Mouse (Mus musculus): Measurements from ENCODE around the gene Olfr212. TPM values are rescaled to one million over a fixed set of nuclear protein-coding genes. Genes with fewer than 3 reads are reported as not detected.

The Olfr212 gene
- polyA plus RNA-seq (2014; fragmentation: Illumina TruSeq; extraction: RNeasy Lipid Tissue Mini Kit (QIAGEN cat#74804); ENCODE audit: low read depth, low replicate concordance): not detected

DNA sequence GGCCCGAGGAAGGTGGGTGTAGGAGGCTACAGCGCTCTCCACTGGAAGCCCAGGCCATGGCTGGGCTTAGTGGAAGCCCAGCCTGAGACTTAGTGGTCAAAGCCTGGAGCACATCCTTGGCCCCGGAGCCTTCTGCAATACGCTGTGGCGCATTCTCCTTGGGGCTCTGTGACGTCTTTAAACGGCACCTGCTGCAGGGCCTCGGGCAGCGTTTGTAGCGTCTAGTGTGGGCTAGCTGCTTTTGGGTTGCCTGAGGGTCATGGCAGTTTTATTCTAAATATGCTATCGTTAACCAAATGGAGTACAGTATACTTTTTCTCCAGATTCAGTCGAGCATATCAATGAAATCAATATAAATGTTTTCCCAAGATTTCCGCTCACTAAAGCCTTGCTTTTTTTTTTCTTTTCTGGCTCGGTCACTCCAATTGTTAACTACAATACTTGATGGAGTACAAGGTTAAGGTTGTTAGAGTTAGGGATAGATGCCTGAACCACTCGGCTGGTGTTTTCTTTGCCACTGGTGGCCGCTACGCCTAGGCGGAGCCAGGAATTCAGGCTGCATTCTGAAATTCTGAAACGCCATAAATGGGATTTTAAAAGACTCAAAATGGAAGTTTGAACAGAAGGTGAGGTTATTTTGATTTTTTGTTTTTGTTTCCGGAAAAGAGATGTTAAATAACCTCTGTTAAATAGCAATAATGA is at the start of gene Olfr212:
TSS of gene Olfr212 (plus strand) at position 215 of the 702 bp plus-strand sequence.

GRCm38 (mm10) chr6:116460544-116461283 is 45.6 kb upstream of the Olfr212 start, which contains the start of gene Alox5:
TSS of gene Alox5 (minus strand) at chr6:116461178.

GRCm38 (mm10) chr6:116488791-116489190 is 17.5 kb upstream of the Olfr212 start, which contains the start of gene Olfr211:
TSS of gene Olfr211 (plus strand) at chr6:116489091.

DNA sequence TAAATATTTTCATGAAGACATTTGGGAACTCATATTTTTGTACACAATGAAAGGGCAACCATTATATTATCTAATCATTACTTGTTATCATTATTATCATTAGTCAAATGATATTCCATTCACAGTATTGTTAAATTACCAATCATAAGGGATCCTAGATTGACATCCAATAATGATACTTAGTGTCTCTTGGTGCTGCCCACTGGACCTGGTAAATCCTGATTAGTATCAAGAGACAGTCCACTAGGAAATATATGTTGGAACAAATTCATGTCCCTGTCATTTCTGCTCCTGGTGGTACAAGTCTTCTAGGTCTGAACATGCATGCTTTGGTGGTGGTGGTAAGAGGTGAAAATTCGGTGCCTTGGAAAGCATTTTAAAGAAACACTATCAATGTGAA is 31.8 kb downstream of the Olfr212 start, which contains the start of gene Olfr213:
TSS of gene Olfr213 (plus strand) at position 301 of the 400 bp plus-strand sequence.

DNA sequence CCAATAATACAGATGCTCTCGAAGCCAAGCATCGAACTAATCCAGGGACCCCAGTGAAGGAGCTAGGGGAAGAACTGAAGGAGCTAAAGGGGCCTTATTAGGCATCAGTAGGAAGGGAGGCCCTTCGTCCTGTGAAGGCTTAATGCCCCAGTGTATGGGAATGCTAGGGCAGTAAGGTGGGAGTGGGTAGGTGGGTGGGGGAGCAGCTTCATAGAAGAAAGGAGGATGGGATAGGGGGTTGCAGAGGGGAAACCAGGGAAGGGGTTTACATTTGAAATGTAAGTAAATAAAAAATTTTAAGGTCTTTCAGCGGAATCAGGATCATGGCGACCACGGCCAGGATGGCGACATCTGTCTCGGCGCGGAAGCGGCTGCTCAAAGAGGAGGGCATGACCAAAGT is 44.5 kb downstream of the Olfr212 start, which contains the start of gene Gm5580:
TSS of gene Gm5580 (plus strand) at position 301 of the 400 bp plus-strand sequence.

GRCm38 (mm10) chr6:116553935-116554334 is 47.6 kb downstream of the Olfr212 start, which contains the start of gene Olfr214:
TSS of gene Olfr214 (plus strand) at chr6:116554235.

Other genes starting within 250 kb of the Olfr212 start
- gene Zfand4, start 242.3 kb upstream of the Olfr212 start, polyA plus RNA-seq (2014; fragmentation: Illumina TruSeq; extraction: RNeasy Lipid Tissue Mini Kit (QIAGEN cat#74804); ENCODE audit: low read depth, low replicate concordance): 8.2 TPM
- gene March8, start 168.5 kb upstream of the Olfr212 start, polyA plus RNA-seq (2014; fragmentation: Illumina TruSeq; extraction: RNeasy Lipid Tissue Mini Kit (QIAGEN cat#74804); ENCODE audit: low read depth, low replicate concordance): 95.9 TPM
- 14.9 TPM for gene Alox5, start 45.3 kb upstream of the Olfr212 start, polyA plus RNA-seq (2014; fragmentation: Illumina TruSeq; extraction: RNeasy Lipid Tissue Mini Kit (QIAGEN cat#74804); ENCODE audit: low read depth, low replicate concordance)
- not detected for gene Olfr211, start 17.4 kb upstream of the Olfr212 start, polyA plus RNA-seq (2014; fragmentation: Illumina TruSeq; extraction: RNeasy Lipid Tissue Mini Kit (QIAGEN cat#74804); ENCODE audit: low read depth, low replicate concordance)
- gene Olfr213, start 31.9 kb downstream of the Olfr212 start, polyA plus RNA-seq (2014; fragmentation: Illumina TruSeq; extraction: RNeasy Lipid Tissue Mini Kit (QIAGEN cat#74804); ENCODE audit: low read depth, low replicate concordance): not detected
- gene Gm5580, start 44.6 kb downstream of the Olfr212 start, polyA plus RNA-seq (2014; fragmentation: Illumina TruSeq; extraction: RNeasy Lipid Tissue Mini Kit (QIAGEN cat#74804); ENCODE audit: low read depth, low replicate concordance): not detected
- not detected for gene Olfr214, start 47.7 kb downstream of the Olfr212 start, polyA plus RNA-seq (2014; fragmentation: Illumina TruSeq; extraction: RNeasy Lipid Tissue Mini Kit (QIAGEN cat#74804); ENCODE audit: low read depth, low replicate concordance)
- not detected for gene Olfr215, start 77.7 kb downstream of the Olfr212 start, polyA plus RNA-seq (2014; fragmentation: Illumina TruSeq; extraction: RNeasy Lipid Tissue Mini Kit (QIAGEN cat#74804); ENCODE audit: low read depth, low replicate concordance)
- gene Zfp422, start 122.5 kb downstream of the Olfr212 start, polyA plus RNA-seq (2014; fragmentation: Illumina TruSeq; extraction: RNeasy Lipid Tissue Mini Kit (QIAGEN cat#74804); ENCODE audit: low read depth, low replicate concordance): 16.1 TPM
- 41.0 TPM for gene Depp1, start 144.1 kb downstream of the Olfr212 start, polyA plus RNA-seq (2014; fragmentation: Illumina TruSeq; extraction: RNeasy Lipid Tissue Mini Kit (QIAGEN cat#74804); ENCODE audit: low read depth, low replicate concordance)
- 13.8 TPM for gene Rassf4, start 167.4 kb downstream of the Olfr212 start, polyA plus RNA-seq (2014; fragmentation: Illumina TruSeq; extraction: RNeasy Lipid Tissue Mini Kit (QIAGEN cat#74804); ENCODE audit: low read depth, low replicate concordance)
- not detected for gene Tmem72, start 210.4 kb downstream of the Olfr212 start, polyA plus RNA-seq (2014; fragmentation: Illumina TruSeq; extraction: RNeasy Lipid Tissue Mini Kit (QIAGEN cat#74804); ENCODE audit: low read depth, low replicate concordance)